Mouse (Mus musculus) lung, postnatal 36 days (tissue): ENCODE results near the gene Defb35.
"Not testable (repeated sequence)": the region's sequence is repeated elsewhere in the genome, so short reads cannot be mapped to it uniquely, and the experiment has no call there.

ENCODE experiments used
- DNase-seq: peaks from one replicate; pipeline ENCODE4 v3.0.0; 2022; ENCODE audit warnings: mixed read lengths

Gene Defb35

DNA sequence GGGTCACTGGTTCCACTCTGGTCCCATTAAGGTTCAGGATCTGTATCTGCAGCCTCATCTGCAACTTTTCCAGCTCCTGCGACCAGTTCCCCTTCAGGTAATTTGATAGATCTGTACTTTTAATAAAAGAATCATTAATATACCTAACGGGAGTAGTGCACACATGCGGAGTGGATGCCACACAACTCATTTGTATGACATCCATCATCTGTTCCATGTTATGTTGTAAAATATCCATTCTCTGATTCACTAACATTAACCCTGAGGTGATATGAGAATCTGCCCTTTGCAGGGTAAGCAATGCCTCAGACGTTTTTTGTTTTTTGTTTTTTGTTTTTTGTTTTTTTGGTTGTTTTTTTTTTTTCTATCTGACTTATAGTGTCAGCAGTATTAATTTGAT lies at the start of gene Defb35:
Defb35 (plus strand) TSS at position 301 of the 400 bp plus-strand sequence.
- not testable (repeated sequence) for DNase-seq

DNA sequence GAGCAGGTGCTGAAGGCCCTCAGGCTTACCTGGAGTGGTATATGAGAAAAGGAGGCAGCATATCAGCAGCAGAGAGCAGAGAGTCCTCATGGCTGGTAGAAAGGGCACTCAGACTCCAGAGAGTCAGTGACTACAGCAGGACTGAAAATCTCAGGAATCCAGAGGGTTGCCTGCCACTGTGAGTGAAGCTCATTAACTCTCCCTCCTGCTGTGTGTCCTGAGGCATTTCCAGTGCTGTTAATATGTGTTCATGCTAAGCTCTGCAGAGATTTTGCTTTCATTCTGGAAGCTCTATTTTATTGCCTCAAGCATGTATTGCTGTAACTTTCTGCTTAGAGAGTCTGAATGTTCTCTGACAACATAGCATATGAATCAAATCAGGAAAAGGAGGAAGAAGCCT lies 31.9 kb upstream of the Defb35 start, which contains the start of gene Defb11:
Defb11 (minus strand) TSS at position 123 of the 400 bp plus-strand sequence.
- not testable (repeated sequence) for DNase-seq

GRCm38 (mm10) chr8:21911931-21912330 lies 26.2 kb upstream of the Defb35 start:
- DNase-seq: no peak

DNA sequence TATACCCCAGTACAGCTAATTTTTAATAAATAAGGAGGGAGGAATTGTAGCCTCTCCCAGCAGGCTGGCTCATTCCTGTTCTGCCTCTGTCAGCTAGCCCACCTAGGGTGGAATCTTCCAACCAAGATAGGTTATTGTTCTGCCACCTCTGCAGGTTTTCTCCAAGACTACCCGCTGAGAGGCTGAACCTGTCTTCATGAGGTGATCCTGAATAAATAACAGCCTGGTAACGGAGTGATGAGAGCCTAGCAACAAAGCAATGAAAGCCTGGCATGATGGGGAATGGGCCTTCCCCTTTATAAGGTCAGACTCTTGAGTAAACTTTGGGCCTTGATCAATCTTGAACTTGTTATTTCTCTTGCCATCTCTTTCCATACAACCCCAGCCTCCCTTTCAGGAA lies 25.6 kb upstream of the Defb35 start:
- DNase-seq: no peak

GRCm38 (mm10) chr8:21915625-21916024 lies 22.5 kb upstream of the Defb35 start:
- DNase-seq: no peak

DNA sequence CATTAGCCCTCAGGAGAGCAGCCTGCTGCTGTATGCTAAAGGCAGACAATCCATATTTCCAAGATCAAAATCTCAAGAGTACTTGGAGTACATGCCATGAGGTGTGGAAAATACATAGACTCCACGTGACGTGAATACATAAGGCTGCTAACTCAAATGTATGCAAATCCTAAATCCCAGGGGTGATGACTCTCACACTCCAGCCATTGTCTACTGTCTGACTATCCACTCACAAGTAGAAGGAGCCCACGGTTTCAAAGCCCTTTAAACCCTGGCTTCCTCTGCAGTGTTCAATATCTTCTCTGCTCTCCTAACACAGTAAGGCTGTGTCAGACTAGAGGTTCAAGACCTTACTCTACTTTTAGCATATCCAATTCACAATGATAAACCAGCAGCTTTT lies 7.4 kb upstream of the Defb35 start:
- not testable (repeated sequence) for DNase-seq

- no peak for DNase-seq
Observed at GRCm38 (mm10) chr8:21932610-21933009, 5.5 kb upstream of the Defb35 start, which contains the start of gene Defb15. TSS of gene Defb15 (minus strand) at chr8:21932710.

DNA sequence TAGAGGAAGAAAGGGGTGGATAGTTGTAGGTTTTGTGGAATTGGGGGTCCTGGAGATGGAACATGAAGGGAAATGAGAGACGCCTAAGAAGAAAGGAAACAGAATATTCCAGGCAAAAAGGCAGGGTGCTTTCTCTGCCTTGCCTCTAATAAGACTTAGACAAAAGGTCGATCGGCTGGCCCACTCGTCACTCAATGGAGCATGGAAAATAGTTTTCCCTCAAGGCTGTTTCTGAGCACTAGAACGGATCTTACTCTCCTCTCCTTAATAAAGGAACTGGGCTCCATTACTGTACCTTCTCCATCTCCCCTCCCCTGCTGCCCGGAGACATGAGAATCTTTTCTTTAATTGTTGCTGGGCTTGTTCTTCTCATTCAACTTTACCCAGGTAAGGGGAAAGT lies 8.3 kb downstream of the Defb35 start, which contains the start of gene Defb13:
Defb13 (plus strand) TSS at position 301 of the 400 bp plus-strand sequence.
- DNase-seq: no peak

- no peak for DNase-seq
Observed at GRCm38 (mm10) chr8:21947311-21948017, 9.3 kb downstream of the Defb35 start.

- DNase-seq: peak; percentile 51
Observed at GRCm38 (mm10) chr8:21955321-21955720, 17.2 kb downstream of the Defb35 start.

DNA sequence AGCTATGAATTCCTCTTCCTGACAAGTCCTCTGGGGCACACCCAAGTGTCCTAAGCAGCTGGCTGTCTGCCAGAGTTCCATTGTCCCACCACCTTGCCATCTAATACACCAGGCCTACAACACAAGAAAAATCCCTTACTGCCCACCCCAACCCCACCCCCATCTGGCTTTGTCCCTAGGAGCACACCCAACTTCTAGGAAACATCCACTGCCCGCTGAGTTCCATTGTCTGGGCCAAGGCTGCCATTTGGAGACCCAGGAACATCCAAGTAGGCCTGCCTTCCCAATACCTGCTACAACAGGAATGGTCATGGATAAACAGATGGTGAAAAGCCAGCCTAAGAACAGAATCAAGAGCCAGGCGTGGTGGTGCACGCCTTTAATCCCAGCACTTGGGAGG lies 18.2 kb downstream of the Defb35 start:
- DNase-seq: no peak

- no peak for DNase-seq
Observed at GRCm38 (mm10) chr8:21958414-21958813, 20.3 kb downstream of the Defb35 start, which contains the start of gene Fam90a1a. TSS of gene Fam90a1a (plus strand) at chr8:21958714.

GRCm38 (mm10) chr8:21966646-21967045 lies 28.5 kb downstream of the Defb35 start:
- DNase-seq: no peak

- DNase-seq: no peak
Observed at GRCm38 (mm10) chr8:21969475-21969874, 31.3 kb downstream of the Defb35 start, which contains the start of gene Ccdc70. TSS of gene Ccdc70 (plus strand) at chr8:21969775.

DNA sequence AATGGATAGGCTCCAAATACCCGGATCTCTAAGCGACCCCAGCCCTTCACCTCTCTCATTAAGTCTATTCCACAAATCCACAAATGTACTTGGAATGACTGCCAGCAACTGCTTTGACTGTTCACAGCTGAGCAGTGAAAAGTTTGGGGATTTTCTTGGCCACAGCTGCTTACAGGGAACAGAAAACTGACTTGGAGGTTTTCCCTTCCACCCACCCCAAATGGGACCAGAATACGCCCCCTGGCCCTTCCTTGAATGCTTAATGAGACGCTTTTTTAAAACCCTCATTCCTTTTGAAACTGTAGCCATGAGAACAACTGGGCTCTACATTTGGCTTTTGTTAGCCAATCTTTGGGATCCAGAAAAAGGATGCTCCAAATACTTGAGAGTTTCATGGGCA lies 40.0 kb downstream of the Defb35 start:
- DNase-seq: no peak

DNA sequence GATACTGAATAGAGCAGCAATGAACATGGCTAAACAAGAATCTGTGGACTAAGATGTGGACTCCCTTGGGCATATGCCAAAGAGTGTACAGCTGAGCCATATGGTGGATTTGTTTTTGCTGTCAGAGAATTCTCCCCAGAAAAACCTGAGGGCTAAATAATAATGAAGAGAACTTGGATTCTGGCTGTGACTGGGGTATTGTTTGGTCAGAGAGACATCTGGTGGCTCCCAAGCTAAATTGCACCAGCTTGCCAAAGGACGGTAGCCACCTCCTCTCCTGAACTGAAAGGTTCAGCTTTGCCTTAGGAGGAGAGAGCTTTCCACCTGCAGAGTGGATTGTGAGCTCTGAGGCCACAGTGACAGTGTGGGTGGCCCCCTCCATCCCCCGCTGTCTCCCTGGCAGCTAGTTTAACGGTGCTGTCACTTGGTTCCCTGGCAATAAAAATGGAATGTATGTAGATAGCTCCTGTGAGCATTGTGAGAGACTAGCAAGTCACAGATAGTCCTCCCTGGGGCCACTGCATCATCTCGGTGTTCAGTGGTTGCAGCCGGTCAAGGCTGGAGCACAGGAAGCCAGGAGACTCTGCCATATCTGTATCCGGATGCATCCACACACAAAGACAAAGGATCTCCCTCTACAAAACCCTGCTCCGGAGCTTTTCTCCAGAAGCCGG lies 43.6 kb downstream of the Defb35 start:
- DNase-seq: no peak
